Mouse (Mus musculus) brain, embryonic 14.5 days (tissue): Measurements from ENCODE around the gene Cadps.

Source experiments
- CTCF ChIP-seq: fragments of 200-500 bp; IDR thresholded peaks from 2 replicates; pipeline ENCODE4 v1.5.1; 2012; ENCODE audit warnings: inconsistent platforms, mild to moderate bottlenecking, moderate library complexity, borderline replicate concordance; ENCODE audit not compliant: insufficient read depth, insufficient read length; ENCODE audit errors: extremely low read depth
- POLR2A ChIP-seq: fragments of 200-500 bp; IDR thresholded peaks from 2 replicates; pipeline ENCODE4 v1.6.1; 2012; ENCODE audit warnings: mild to moderate bottlenecking, inconsistent platforms, borderline replicate concordance; ENCODE audit not compliant: poor library complexity, insufficient read depth, insufficient read length, severe bottlenecking; ENCODE audit errors: extremely low read depth

- TF ChIP-seq POLR2A: no peak
- TF ChIP-seq CTCF: no peak
Measured at GRCm38 (mm10) chr14:12690201-12690600, 132.7 kb downstream of the Cadps start.
